Mouse (Mus musculus) heart, embryonic 15.5 days (tissue): ENCODE results near the gene Gse1. TPM values are rescaled to one million over a fixed set of nuclear protein-coding genes. Genes with fewer than 3 reads are reported as not detected.
A peak's percentile ranks its signal among the peaks of the same experiment; 100 is the strongest.

ENCODE experiments used
- ATAC-seq: fragments of 200-750 bp; cut with Nextera tagmentation; replicated peaks from 2 replicates; pipeline ENCODE4 v1.8.0; 2017; ENCODE audit warnings: low read depth, moderate TSS enrichment; ENCODE audit not compliant: insufficient number of reproducible peaks, insufficient read depth, low FRiP score
- H3K27ac ChIP-seq: fragments of 300-500 bp; sonication (generic); 2 replicates; pipeline ENCODE4 v1.5.1; 2015; ENCODE audit warnings: mild to moderate bottlenecking, inconsistent platforms
- H3K27me3 ChIP-seq: fragments of 300-500 bp; sonication (generic); 2 replicates; pipeline ENCODE4 v1.6.1; 2015; ENCODE audit warnings: inconsistent platforms
- H3K36me3 ChIP-seq: fragments of 300-500 bp; sonication (generic); 2 replicates; pipeline ENCODE4 v1.6.1; 2015; ENCODE audit warnings: mild to moderate bottlenecking, inconsistent platforms
- H3K4me1 ChIP-seq: fragments of 300-500 bp; sonication (generic); replicated peaks from 2 replicates; pipeline ENCODE4 v1.6.1; 2015; ENCODE audit warnings: inconsistent platforms
- H3K4me2 ChIP-seq: fragments of 300-500 bp; sonication (generic); 2 replicates; pipeline ENCODE4 v1.6.1; 2015; ENCODE audit warnings: inconsistent platforms, mild to moderate bottlenecking, moderate library complexity
- H3K4me3 ChIP-seq: fragments of 300-500 bp; sonication (generic); 2 replicates; pipeline ENCODE4 v1.5.1; 2015; ENCODE audit warnings: mild to moderate bottlenecking, inconsistent platforms
- H3K9ac ChIP-seq: fragments of 300-500 bp; sonication (generic); 2 replicates; pipeline ENCODE4 v1.6.1; 2015; ENCODE audit warnings: mild to moderate bottlenecking, inconsistent platforms
- H3K9me3 ChIP-seq: fragments of 300-500 bp; sonication (generic); replicated peaks from 2 replicates; pipeline ENCODE4 v1.6.1; 2016; ENCODE audit warnings: inconsistent platforms
- WGBS: fragments of 180-500 bp; shearing (Covaris S2); methylation state at CpG from one replicate; pipeline ENCODE4 v1.1.7; 2015; ENCODE audit warnings: mixed read lengths; 5-methylcytosine and 5-hydroxymethylcytosine counted together
- polyA plus RNA-seq: library from polyadenylated mRNA; unstranded; fragments of >200 nt; fragmentation: Nextera tagmentation; extraction: Ambion mirVana; gene quantifications from 2 replicates; pipeline ENCODE4 v1.2.1, GENCODE M21; 2015

The Gse1 gene
- polyA plus RNA-seq, 1 experiment from 2014 or later: 8.9 TPM

DNA sequence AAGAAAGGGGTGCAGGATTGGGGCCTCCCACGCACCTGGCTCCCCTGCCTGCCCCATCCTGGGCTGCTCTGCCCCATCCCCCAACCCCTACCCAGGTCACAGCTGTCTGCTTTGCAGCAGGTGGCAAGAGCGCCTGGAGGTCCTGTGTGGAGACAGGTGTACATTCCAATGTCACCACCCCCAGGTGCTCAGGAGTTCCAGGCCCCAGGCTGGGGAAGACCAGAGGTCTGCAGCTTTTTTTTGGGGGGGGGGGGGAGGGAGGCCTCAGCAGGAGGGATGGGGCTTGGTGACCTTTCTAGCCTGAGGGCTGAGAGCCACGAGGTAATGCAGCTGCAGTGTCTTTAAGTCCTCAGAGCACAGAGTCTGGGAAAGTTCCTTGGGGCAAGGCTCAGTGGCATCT is 300.1 kb downstream of the Gse1 start:
- no peak overlapping the region for H3K4me3 ChIP-seq
- peak overlapping the region; percentile 87; the same call in 1 of the 2 replicates for H3K27ac ChIP-seq
- no peaks in the 10 kb centered on the region for H3K9me3 ChIP-seq
- no peaks in the 10 kb centered on the region for H3K27me3 ChIP-seq
- ATAC-seq: no peak
- no peak overlapping the region for H3K4me2 ChIP-seq
- no peaks in the 10 kb centered on the region for H3K36me3 ChIP-seq
- peaks cover 85% of the 10 kb centered on the region for H3K4me1 ChIP-seq
- 47% methylated on average over 3 of the region's 3 CpGs for WGBS
- no peak overlapping the region for H3K9ac ChIP-seq

DNA sequence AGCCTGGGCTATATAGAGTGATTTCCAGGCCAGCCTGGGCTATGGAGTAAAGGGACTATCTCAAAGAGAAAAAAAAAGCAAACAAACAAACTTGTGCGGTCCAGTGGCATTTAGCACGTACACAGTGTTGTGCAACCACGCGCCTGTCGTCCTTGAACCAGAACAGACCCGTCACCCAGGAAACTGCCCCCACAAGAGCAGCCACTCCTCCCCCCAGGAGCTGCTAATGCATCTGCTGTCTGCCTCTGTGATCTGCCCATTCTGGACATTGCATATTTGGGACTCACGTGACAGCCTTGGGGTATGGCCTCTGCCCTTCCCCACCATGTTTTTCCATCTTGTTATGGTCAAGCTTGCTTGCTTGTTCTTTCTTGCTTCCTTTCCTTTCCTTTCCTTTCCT is 301.0 kb downstream of the Gse1 start:
- WGBS: 47% methylated on average over 7 of the region's 7 CpGs

DNA sequence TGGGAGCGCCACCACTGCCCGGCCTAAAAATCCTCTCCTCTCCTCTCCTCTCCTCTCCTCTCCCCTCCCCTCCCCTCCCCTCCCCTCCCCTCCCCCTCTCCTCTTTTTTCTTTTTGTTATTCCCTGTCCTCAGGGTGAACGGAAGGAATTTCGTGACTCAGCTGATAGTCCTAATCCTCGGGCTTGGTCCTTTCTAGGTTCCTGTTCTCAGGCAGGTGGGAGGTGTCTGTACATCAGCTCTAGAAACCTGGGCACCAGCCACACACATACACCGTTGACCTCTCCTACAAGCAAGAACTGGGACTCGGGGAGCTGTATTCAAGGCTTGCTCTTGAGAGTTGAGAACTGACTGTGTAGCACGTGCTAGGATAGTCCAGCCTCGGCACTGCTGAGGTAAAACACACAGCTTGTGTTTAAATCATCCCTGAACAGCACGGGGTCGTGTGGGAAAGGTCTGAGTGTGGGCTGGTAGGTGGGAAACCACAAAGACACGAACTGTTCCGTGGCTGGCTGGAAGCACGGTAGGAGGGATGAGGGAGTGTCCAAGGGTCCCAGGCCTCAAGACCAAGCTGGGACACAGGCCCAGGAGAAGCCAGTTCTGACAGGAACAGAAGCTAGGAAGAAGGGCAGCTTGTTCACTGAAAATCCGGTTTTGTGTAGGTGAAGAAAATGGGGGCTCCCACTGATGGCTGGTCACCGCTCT is 302.8 kb downstream of the Gse1 start:
- Histone ChIP-seq H3K27ac (peak overlapping the region; percentile 89), H3K9ac (no peak overlapping the region), H3K9me3 (no peaks in the 10 kb centered on the region), H3K4me3 (no peak overlapping the region), H3K4me1 (peaks cover 84% of the 10 kb centered on the region), H3K36me3 (no peaks in the 10 kb centered on the region), H3K4me2 (no peak overlapping the region), H3K27me3 (no peaks in the 10 kb centered on the region)
- no peak for ATAC-seq
- WGBS: 51% methylated on average over 16 of the region's 16 CpGs

More for the DNA sequence above, 301.0 kb downstream of the Gse1 start:
- Histone ChIP-seq H3K9ac (no peak overlapping the region), H3K36me3 (no peaks in the 10 kb centered on the region), H3K9me3 (no peaks in the 10 kb centered on the region), H3K4me2 (no peak overlapping the region), H3K27ac (no peak overlapping the region), H3K4me1 (peaks cover 84% of the 10 kb centered on the region), H3K4me3 (no peak overlapping the region), H3K27me3 (no peaks in the 10 kb centered on the region)
- no peak for ATAC-seq

DNA sequence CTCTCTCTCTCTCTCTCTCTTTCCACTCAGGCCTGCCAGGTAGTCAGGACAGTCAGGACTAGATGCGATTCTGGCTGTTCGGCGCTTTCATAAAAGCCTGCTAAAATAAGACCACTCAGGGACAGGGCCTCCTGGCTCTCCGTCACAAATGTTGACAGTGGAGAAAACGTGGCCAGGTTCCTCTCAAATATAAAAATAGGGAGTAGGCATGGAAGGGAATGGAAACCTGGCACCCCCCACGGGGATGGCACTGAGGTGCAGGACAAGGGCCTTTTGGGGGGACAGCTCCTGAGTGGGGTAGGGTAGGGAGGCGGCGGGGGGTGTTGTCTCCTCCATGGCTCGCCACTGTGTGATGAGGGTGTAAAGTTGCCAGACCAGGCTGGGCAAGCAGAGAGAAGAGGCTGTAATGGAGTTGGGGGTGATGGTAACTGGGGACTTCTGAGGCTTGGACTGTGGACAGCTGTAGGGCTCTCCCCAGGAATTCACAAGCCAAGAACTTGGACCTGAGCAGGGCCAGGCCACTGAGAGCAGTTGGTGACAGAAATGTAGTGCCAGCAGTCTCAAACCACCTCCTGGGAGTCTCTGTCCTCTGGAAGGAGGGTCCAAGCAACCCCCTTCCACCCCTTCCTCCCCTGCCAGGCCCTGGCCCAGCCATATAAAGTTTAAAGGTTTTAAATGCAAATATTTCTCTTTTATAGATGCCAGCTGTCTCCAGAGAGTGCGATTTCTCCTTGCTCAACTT is 303.7 kb downstream of the Gse1 start:
- H3K9me3 ChIP-seq: no peaks in the 10 kb centered on the region
- peak overlapping the region; percentile 89 for H3K27ac ChIP-seq
- no peaks in the 10 kb centered on the region for H3K27me3 ChIP-seq
- no peak for ATAC-seq
- WGBS: 50% methylated on average over 10 of the region's 10 CpGs
- H3K9ac ChIP-seq: peak overlapping the region; percentile 29
- peaks cover 84% of the 10 kb centered on the region for H3K4me1 ChIP-seq
- H3K4me3 ChIP-seq: no peak overlapping the region
- H3K4me2 ChIP-seq: peak overlapping the region; percentile 41
- H3K36me3 ChIP-seq: no peaks in the 10 kb centered on the region

DNA sequence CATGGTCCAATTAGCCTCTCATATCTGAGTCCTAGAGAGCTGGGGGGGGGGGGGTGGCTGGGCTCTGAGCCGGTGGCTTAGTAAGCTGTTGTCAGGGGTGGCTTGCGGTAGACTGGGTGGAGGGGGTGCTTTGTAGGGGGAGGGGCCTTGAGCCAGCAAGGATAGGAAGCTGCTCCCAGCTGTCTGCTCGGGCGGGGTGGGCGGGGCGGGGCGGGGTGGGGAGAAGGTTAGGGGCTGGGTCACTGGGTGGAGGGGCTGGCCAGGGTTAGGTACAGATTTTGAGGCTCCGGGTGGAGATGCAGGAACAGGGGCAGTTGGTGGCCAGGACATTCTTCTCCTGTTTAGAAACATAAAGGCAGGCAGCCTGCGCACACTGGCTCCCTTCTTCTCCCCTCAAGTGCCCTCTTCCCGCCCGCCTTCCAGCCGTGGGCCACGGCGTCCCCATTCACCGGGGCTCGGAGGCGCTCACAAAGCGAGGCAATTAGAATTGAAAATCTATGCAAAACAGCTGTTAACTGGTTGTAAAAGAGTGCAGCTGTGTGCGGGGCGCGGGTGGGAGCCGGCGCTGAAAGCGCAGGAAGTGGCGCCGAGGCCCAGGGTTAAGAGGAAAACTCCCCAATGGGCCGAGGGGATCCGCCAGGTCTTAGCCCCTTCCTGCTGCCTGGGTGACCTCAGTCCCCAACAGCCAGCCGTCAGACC is 304.4 kb downstream of the Gse1 start:
- H3K36me3 ChIP-seq: no peaks in the 10 kb centered on the region
- no peaks in the 10 kb centered on the region for H3K27me3 ChIP-seq
- peak overlapping the region; percentile 57 for H3K4me2 ChIP-seq
- 15% methylated on average over 29 of the region's 29 CpGs for WGBS
- no peaks in the 10 kb centered on the region for H3K9me3 ChIP-seq
- peak overlapping the region; percentile 23; the same call in 1 of the 2 replicates for H3K4me3 ChIP-seq
- no peak for ATAC-seq
- peaks cover 83% of the 10 kb centered on the region for H3K4me1 ChIP-seq
- H3K9ac ChIP-seq: 0 out of 2 replicates have a peak overlapping the region, but pooled peaks have one; percentile 4
- peak overlapping the region; percentile 89 for H3K27ac ChIP-seq

DNA sequence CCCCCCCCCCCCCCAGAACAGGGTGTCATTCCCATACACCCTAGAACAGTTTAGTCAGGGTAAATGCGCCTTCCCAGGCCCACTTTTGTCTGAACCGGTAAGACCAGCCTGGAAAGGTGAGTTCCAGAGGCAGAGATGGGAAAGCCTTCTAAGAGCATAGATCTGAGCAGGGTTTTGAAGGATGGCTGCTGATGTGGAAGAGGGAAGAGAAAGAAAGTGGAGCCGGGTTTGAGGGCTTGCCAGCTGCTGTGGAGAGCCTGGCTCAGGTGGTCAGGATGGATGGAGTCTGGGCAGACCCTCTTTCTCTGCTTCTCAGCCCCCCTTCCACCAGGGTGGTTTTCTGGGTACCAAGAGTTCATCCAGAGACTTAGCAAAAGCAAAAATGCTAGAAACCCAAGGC is 305.1 kb downstream of the Gse1 start:
- H3K4me3 ChIP-seq: no peak overlapping the region
- H3K4me1 ChIP-seq: peaks cover 83% of the 10 kb centered on the region
- WGBS: 57% methylated on average over 3 of the region's 3 CpGs
- H3K9me3 ChIP-seq: no peaks in the 10 kb centered on the region
- peak overlapping the region; percentile 57; the same call in 1 of the 2 replicates for H3K4me2 ChIP-seq
- no peak overlapping the region for H3K9ac ChIP-seq
- H3K36me3 ChIP-seq: no peaks in the 10 kb centered on the region
- no peak for ATAC-seq
- 0 out of 2 replicates have a peak overlapping the region, but pooled peaks have one; percentile 89 for H3K27ac ChIP-seq
- no peaks in the 10 kb centered on the region for H3K27me3 ChIP-seq

DNA sequence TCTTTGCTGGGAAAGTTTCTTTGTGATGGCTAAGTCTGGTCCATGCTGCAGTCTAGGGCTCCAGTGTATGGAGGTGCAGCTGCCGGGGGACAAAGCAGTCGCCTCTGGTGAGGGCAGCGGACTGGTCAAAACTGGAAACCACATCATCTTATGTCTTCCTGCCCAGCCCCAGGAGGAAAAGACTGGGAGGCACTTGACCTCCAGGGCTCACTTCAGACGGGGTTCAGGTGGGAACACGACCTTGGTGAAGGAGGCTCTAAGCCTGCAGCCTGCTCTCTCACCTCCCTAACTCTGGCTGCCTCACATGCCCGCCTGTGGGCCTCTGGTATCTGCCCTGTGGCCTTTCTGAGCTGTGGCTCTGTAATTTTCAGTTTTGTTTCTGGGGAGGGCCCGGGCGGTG is 305.8 kb downstream of the Gse1 start:
- H3K9me3 ChIP-seq: no peaks in the 10 kb centered on the region
- no peak overlapping the region for H3K4me2 ChIP-seq
- no peaks in the 10 kb centered on the region for H3K27me3 ChIP-seq
- H3K36me3 ChIP-seq: no peaks in the 10 kb centered on the region
- no peak overlapping the region for H3K9ac ChIP-seq
- 50% methylated on average over 8 of the region's 8 CpGs for WGBS
- ATAC-seq: no peak
- H3K27ac ChIP-seq: no peak overlapping the region
- peaks cover 83% of the 10 kb centered on the region for H3K4me1 ChIP-seq
- H3K4me3 ChIP-seq: no peak overlapping the region

DNA sequence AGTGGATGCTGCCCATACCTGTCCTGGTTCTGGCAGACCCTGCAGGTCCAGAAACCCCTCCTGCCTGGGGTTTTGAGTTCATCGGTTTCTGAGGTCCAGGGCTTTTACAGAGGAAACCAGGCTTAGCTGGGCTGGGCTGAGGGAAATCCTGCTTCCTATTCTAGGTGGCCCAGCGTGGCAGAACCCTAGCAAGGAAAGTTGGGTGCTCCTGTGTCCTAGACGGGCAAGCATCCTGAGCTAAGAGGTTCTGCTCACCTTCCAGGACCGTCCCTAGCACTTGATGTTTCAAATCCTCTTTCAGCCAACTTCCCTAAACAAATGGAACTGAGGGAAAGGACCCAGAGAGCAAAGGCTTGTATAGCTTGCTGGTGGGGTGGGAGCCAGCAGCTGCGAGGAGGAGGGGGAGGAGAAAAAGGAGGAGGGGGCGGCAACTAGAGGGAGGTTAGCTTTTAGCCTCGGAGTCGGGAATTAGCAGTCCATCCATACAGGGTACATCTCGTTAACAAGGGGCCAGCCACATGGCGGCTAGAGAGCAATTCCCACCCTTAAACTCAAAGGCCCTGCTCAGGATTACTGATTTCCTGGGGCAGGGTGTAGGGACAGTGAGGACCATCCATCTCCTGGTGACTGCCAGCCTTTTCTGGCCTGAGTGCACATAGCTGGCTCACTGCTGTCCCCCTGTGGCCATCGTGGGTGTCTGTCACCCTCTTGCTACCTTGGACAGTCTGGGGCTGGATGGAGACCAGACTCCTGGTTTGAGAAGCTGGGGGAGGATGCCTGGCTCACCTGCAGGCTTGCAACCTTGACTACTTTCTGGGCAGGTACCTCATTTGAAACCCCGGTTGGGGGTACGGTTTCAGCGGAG is 306.5 kb downstream of the Gse1 start:
- Histone ChIP-seq H3K9me3 (no peaks in the 10 kb centered on the region), H3K4me2 (peak overlapping the region; percentile 99; the same call in 1 of the 2 replicates), H3K27ac (no peak overlapping the region), H3K36me3 (no peaks in the 10 kb centered on the region), H3K27me3 (no peaks in the 10 kb centered on the region), H3K4me3 (no peak overlapping the region), H3K9ac (no peak overlapping the region), H3K4me1 (peaks cover 86% of the 10 kb centered on the region)
- WGBS: 21% methylated on average over 14 of the region's 14 CpGs
- ATAC-seq: peak; percentile 14; the same call in 1 of the 2 replicates

DNA sequence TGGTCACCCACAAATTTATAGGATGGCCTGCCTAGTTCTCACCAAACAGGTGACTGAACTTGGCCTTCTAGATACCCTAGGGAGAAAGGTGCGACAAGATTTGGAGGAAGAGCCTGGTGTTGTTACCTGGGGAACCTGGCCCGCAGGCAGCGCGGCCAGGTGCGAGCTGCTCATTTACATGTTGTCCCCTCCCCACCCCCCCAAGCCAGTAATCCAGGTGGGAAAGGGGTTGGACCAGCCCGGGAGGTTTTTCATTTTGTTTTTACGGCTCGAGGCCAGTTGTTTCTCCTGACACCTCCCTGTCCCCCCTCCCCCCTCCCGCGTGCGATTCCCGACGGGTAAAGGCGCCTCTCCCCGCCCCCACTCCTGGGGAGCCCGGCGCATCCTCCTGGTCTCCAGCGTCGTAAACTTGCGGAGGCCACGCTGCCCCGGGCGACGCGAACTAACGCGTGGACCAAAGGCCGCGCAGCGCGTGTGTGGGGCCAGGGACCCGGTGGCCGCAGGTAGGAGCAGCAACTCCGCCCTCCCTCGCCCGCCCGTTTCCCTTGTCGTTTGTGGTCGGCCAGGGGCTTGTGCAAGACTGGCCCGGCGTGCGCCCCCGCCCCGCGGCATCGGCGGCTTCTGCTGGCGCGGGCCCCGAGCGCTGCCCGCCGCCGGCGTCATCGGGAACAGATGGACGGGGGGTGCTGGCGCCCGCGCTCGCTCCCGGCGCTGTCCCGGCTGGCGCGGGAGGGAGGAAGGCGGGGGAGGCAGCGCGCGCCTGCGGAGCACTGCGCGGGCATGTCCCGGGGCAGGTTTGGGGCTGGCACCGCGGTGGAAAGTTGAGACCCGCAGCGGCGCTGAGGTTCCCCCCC is 307.4 kb downstream of the Gse1 start:
- no peak for ATAC-seq
- H3K4me2 ChIP-seq: peak overlapping the region; percentile 99
- H3K9me3 ChIP-seq: no peaks in the 10 kb centered on the region
- H3K4me1 ChIP-seq: peaks cover 96% of the 10 kb centered on the region
- H3K4me3 ChIP-seq: peak overlapping the region; percentile 64
- no peaks in the 10 kb centered on the region for H3K36me3 ChIP-seq
- H3K9ac ChIP-seq: peak overlapping the region; percentile 83
- under 1% methylated on average over 79 of the region's 79 CpGs for WGBS
- peak overlapping the region; percentile 97 for H3K27ac ChIP-seq
- no peaks in the 10 kb centered on the region for H3K27me3 ChIP-seq
